Mouse (Mus musculus) heart, postnatal 4 days (tissue): ENCODE data around the gene Pwwp2b. TPM values are rescaled to one million over a fixed set of nuclear protein-coding genes. Genes with fewer than 3 reads are reported as not detected.
A peak's percentile ranks its signal among the peaks of the same experiment; 100 is the strongest.

Experiments used
- DNase-seq: peaks from one replicate; pipeline ENCODE4 v3.0.0; 2021
- total RNA-seq, 2 experiments: library from RNA; stranded (reverse); gene quantifications; 2 replicates each; pipeline ENCODE4 v1.2.3; 2021

The Pwwp2b gene
- total RNA-seq = 1 to 10 TPM; 7.9 to 9.3 TPM

GRCm38 (mm10) chr7:139247881-139248614 is at the start of gene Pwwp2b:
Gene Pwwp2b, plus strand, starts transcription at chr7:139248482.
- DNase-seq = peak; percentile 86

DNA sequence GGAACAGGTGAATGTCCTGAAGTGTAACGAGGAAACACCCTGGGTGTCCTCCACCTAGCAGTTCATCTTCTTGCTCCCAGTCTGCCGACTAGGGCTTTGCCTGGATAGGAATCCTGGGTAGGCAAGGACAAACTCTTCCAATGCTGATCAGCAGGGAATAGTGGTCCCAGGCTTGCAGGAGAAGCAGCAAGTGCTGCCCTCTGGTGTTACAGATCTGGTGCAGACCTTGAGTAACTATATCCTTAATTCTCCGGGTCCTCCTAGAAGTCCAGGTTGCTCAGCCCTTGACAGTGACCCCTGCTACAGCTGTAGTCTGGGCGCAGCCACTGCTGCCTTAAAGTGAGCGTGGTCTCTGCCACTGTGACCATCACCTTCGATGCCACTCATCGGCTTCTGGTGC is 48.2 kb upstream of the Pwwp2b start:
- DNase-seq = peak; percentile 79

DNA sequence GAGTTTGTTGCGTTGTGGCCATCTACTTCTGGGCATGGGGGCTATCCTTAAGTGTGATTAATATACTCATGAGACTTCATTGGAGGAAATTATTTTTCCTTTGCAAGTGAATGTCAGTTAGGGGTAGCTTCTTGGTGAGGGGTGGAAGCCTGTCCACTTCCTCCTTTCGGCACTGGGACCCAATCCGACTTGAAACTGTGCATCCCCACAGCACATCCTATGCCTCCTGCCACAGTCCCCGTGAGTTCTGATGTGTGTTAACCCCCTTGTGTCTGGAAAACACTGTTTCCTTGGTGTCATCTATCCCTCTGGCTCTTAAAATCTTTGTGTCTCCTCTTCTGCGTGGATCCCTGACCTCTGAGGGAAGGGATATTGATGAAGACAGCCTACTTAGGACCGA is 47.1 kb upstream of the Pwwp2b start:
- DNase-seq = no peak

DNA sequence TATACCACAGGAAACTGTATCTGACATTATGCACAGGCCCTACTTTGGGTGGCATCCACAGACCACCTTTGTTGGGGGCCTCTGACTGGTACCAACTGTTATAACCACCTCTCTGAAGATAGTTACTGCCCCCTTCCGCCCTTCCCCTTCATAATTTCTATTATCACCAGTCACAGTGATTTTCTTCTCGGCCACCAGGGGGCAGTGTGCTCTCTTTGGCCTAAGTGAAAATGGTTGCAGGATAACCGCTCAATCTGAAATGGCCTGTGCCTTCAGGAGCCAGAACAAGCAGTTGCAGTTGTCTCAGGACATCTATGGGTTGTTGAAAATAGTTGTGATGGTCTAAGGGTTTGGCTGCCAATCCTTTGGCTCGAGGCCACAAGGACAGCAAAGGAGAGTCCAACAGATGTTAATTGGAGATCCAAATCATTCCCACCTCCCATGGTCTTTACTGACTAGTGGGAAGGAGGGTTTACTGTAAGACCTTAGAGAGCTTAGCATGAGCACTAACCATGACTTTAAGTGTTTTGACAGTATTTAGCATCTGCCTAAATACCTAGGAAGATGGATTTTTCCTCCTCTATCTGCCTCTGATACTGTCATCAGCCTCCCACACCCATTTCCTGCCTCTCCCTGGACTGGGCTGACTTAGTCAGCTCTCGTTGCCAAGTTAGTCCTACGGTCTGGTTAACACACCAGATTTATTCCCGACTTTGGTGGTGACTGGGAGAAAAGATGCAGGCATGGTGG is 40.1 kb upstream of the Pwwp2b start:
- DNase-seq = peak; percentile 57

GRCm38 (mm10) chr7:139208773-139209095 is 39.5 kb upstream of the Pwwp2b start:
- no peak for DNase-seq

DNA sequence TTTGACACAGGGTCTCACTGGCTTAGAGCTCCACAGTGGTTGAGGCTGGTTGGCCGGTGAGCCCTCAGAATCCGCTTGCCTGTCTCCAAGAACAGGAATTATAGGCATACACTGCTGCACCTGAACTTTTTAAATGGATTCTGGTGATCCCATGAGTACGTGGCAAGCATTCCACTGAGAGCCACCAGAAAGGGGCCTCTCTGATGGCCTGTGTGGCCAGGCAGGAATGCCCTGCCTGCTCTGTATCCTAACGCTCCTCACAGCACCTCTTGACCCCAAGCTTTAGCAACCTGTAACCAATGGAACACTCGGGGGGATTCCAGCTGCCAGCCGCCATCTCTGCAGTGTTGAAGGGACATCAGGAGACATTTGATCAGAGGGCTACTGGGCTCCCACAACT is 36.5 kb upstream of the Pwwp2b start:
- DNase-seq = no peak

DNA sequence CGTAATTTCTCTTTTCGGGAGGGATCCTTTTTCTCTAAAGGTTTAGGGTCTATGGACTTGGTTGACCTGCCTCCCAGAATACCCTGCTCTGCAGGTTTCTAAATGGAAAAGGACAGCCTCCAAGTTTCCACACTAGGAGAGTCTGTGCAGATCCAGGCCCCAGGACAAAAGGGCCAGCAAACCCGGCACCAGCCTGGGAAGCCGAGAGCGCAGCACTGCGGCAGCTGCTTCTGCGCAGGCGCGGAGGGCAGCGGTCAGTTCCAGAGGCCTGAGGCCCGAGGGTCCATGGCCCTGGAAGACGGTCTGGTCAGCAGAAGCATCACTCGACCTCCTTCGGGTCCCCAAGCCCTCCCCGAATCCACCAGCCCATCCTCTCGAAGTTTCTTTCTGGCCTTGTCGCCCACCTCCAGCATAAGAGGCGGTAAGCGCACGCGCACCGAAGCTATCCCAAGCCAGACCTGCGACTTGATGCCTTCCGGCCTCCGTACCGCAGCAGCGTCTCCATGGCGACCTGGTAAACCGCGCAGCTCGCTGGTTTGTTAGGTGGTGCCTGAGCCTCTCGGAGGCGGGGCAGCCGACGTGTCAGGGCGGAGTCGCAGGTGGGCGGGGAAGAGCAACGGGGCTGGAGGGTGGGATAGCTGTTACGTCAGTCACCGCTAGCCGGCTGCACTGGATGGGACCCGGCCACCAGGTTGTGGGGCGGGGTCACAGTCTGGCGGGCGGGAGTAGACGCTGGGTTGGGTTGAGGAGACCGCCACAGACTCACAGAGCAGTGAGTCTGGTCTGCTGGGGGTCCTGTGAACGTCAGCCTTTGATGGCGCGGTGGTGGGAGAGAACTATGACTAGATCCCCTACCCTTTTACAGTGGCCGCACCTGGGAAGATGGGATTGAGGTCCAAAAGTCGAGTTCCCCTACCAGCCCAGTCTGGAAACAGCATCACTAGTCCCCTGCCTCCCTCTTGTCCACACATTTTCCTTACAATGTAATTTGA is 35.2 kb upstream of the Pwwp2b start, which contains the start of the genes Lrrc27 and Stk32c:
Gene Lrrc27 (plus strand): TSS at position 235 of the 992 bp plus-strand sequence.
Gene Stk32c (minus strand): TSS at position 554 of the 992 bp plus-strand sequence.
- peak; percentile 98 for DNase-seq

GRCm38 (mm10) chr7:139213751-139214150 is 34.5 kb upstream of the Pwwp2b start:
- no peak for DNase-seq

- DNase-seq = no peak
Observed at GRCm38 (mm10) chr7:139214160-139214559, 34.1 kb upstream of the Pwwp2b start.

DNA sequence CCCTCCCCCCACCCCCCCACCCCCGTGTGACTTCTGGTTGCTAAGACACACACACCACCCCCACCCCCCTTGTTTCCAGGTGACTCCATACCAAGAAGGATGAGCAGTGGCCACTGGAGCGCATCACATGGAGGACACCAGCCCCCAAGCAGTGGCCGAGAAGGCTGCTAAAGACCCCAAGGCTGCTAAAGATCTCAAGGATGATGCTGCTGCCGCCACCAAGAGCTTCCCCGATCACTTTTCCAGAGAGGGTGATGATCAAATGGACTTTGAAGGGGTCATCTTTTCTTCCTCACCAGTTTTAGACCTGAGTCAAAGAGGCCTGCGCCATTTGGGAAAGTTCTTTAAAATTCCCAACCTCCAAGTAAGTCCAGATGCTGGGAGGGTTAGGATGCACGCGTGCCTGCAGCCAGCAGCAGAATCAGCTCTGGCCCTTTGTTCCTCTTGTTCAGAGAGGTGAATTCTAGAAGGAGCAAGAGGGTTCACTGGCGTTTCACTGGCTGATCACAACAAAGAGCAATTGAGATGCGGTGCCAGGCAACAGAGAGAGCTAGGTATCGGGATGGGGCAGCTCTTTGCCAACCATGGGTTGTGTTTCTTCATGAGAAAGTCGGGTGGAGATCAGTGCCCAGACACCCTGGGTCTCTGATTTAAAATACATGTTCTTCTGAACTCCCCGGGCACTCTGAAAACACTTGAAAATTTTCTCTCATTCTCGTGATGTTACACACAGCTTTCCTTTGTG is 33.5 kb upstream of the Pwwp2b start:
- DNase-seq = peak; percentile 3

- DNase-seq = no peak
Observed at GRCm38 (mm10) chr7:139215516-139215915, 32.8 kb upstream of the Pwwp2b start.

DNA sequence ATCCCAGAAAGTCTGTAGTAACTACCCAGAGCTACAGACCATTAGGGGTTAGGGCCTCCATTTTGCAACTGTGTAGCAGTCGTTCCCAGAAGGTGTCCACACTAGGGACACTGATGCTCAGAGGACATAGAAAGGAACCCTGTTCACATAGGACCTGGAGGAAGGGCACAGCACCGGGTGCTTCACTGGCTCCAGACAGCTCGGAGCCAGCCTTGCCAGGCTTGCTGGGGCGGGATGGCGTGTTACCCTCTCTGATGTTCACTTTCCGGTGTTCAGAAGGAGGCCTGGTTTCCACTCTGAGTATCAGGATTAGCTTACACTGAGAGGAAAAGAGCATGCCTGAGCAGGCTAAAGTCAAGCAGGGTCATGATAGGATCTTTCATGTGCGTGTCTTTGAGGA is 32.3 kb upstream of the Pwwp2b start:
- no peak for DNase-seq

DNA sequence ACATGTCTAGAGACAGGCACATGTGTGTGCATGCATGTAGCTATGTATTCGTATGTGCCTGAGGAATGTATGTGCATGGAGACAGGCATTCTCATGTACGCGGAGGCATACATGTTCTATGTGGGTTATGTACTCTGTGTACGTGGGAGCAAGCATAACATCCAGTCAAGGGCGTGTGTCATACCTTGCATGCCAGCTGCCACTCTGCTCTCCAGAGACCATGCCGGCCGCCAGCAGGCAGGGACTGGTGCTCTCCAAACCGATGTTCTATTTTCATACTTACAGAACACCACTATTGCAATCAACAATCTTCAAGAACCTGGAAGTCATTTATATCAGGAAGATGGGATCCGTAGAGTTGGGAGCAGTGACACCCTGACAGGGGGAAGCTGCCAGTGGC is 31.8 kb upstream of the Pwwp2b start:
- no peak for DNase-seq

GRCm38 (mm10) chr7:139217046-139217445 is 31.2 kb upstream of the Pwwp2b start:
- DNase-seq = no peak

DNA sequence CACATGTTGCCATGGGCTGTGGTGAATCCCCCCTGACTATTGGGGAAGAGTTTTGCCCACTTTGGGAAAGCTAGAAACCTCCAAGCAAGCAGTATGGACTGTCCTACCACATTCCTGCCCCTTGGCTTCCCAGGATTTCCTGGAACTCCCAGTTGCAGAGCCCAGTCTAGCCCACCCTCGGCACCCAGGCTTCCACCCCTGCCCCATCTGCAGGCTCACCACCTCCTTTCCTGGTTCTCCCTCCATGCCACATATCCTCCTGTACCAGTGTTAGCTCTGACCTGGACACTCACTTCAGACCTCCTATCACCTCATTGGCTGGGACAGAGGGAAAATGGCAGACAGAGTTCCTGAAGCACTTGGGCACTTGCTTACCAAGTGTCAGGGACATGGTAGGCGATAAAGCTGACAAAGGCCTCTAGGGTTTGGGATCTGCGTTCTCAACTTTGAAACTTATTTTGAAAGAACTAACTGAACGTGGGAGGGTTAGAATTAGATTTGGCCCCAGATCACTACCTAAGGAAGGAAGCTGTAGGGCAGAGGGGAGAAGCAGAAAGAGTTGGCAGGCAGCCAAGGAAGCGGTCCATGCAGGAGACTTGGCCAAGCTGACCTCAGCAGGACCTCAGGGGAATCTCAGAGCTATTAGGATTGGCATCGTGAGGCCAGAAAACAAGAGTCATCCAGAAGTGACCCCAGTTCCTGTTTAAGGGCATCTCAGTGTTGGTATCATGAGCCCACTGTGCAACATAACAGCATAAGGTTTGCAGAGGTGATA is 29.5 kb upstream of the Pwwp2b start:
- peak; percentile 67 for DNase-seq

DNA sequence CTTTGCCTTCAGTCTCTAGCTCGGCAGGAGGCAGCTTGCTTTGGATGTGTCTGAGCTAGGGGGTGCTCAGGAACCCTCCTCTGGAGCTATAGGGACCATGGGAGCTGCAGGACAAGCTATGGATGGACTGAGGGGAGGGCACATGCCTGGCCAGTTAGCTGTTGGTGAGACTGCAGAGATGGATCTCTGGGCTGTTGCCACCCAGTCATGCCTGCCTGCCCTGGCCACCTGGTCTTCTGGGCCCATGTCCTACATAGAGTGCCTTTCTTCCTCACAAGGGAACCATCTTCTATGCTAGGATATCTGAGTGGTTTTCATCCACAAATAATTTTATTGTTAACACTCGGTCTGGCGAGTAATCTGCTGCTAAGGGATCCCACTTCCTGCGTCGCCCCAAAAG is 28.8 kb upstream of the Pwwp2b start:
- peak; percentile 2 for DNase-seq

DNA sequence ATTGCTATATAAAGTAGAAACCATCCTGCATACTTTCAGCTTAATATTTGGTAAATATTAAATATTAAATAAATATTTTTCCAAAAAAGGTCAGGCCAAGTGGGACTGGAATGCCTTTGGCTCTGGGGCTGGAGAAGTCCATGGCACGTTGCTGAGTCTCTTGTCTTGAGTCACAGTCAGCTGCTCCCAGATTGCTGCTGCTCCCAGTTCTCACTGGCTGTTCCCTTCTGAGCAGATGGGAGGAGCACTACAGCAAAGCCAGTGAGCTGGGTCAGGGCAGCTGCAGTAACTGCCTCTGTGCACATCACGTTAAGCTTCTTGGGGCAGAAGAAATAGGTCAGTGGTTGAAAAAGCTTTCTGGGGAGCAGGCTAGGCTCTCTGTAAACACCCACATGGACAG is 28.0 kb upstream of the Pwwp2b start:
- peak; percentile 41 for DNase-seq

DNA sequence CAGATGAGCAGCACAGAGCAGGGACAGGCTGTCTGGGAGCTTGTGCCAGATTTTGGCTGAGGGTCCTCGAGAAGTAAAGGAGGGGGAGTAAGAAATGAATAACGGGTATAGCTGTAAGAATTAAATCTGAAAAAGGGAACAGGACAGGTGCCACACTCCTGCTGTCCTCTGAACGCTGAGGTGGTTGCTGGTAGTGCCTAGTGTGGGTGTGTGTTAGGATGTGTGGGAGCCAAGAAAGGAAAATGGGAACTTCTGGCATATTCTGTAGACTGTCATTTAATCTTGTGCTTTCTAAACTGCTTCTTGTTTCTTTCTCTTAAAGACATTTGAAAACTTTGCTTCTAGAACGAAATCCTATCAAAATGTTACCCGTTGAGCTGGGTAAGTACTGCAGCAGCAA is 27.2 kb upstream of the Pwwp2b start:
- DNase-seq = no peak

DNA sequence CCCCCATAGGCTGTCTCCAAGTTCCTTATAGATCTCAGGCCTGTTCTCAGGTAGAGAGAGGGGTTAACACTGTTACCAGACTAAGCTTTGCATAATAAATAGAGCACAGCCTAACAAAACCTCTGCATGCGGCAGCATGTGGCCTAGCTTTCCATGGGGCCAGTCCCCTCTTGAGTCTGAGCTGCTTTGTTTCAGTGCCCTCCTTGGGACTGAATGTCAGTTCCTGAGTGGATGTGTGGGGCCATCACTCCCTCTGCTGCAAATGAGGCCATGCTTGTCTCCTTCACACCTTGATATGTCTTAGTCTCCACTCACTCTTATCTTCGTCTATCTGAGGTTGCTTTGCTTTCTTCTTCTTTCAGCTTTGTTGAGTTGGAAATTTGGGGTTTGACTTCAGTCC is 26.4 kb upstream of the Pwwp2b start:
- no peak for DNase-seq

- no peak for DNase-seq
Observed at GRCm38 (mm10) chr7:139222341-139222740, 25.9 kb upstream of the Pwwp2b start.

DNA sequence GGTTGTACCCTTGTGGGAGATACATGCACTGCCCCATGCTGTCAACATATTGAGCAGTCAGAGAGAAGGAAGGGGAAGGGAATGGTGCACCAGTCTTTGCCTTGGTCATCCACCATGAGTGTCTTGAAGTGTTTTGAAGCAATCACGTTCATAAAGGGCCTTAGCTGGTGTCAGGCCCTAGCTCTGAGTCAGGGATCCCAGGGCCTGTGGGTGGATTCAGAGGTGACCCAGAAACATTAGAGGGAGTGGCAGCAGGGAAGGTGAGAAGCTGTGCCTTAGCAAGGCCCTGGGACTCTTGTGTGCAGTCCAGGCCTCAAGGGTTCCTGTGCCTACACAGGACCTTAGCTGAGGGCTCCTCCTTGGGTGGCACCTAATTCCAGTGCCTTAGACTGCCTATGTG is 24.2 kb upstream of the Pwwp2b start:
- DNase-seq = peak; percentile 3
